Mouse (Mus musculus) thymus, adult 2 months (tissue): ENCODE measurements around the gene Tstd1. TPM values are rescaled to one million over a fixed set of nuclear protein-coding genes. Genes with fewer than 3 reads are reported as not detected.

ENCODE experiments used
- DNase-seq: peaks from one replicate; pipeline ENCODE4 v3.0.0; 2021
- H3K27ac ChIP-seq: fragments of 200-500 bp; 2 replicates; pipeline ENCODE4 v1.5.1; 2012; ENCODE audit warnings: low read length, control low read depth; ENCODE audit not compliant: control insufficient read depth, insufficient read depth
- H3K27me3 ChIP-seq: fragments of 200-500 bp; 2 replicates; pipeline ENCODE4 v1.6.1; 2012; ENCODE audit warnings: mild to moderate bottlenecking, low read length, moderate library complexity, mixed read lengths; ENCODE audit not compliant: control insufficient read depth, insufficient read depth
- H3K36me3 ChIP-seq: fragments of 200-500 bp; 2 replicates; pipeline ENCODE4 v1.6.1; 2012; ENCODE audit warnings: mild to moderate bottlenecking, low read length, moderate library complexity; ENCODE audit not compliant: control insufficient read depth, insufficient read depth
- H3K4me1 ChIP-seq: fragments of 200-500 bp; replicated peaks from 2 replicates; pipeline ENCODE4 v1.6.1; 2012; ENCODE audit warnings: low read length; ENCODE audit not compliant: control insufficient read depth, insufficient read depth
- H3K4me3 ChIP-seq: fragments of 200-500 bp; 2 replicates; pipeline ENCODE4 v1.5.1; 2012; ENCODE audit warnings: mild to moderate bottlenecking, low read length, control low read depth, moderate library complexity; ENCODE audit not compliant: control insufficient read depth, insufficient read depth
- CTCF ChIP-seq: fragments of 200-500 bp; IDR thresholded peaks from 2 replicates; pipeline ENCODE4 v1.5.1; 2012; ENCODE audit warnings: mild to moderate bottlenecking, control low read depth, low read length, moderate library complexity, borderline replicate concordance; ENCODE audit not compliant: control insufficient read depth, poor library complexity, insufficient read depth; ENCODE audit errors: extremely low read depth
- POLR2A ChIP-seq: fragments of 200-500 bp; IDR thresholded peaks from 2 replicates; pipeline ENCODE4 v1.6.1; 2012; ENCODE audit warnings: mild to moderate bottlenecking, low read length, control low read depth, moderate library complexity; ENCODE audit not compliant: control insufficient read depth, poor library complexity, insufficient read depth; ENCODE audit errors: extremely low read depth
- WGBS: fragments of 180-500 bp; shearing (Covaris S2); methylation state at CpG from one replicate; pipeline ENCODE4 v1.1.7; 2018; 5-methylcytosine and 5-hydroxymethylcytosine counted together
- polyA plus RNA-seq: library from polyadenylated mRNA; depleted of rRNA; stranded (reverse); fragments of >200 nt; gene quantifications from 2 replicates; pipeline ENCODE4 v1.2.3, GENCODE M21; 2012

Gene Tstd1
- polyA plus RNA-seq, 1 experiment, result 6.1 TPM

GRCm38 (mm10) chr1:171379935-171380599 is 38.6 kb upstream of the Tstd1 start:
- DNase-seq, result peak; percentile 79
- WGBS, result 24% methylated on average over 31 of the region's 31 CpGs

GRCm38 (mm10) chr1:171382096-171382620 is 36.5 kb upstream of the Tstd1 start:
- Histone ChIP-seq H3K36me3 (no peaks in the 10 kb centered on the region), H3K27ac (no peak overlapping the region), H3K4me3 (no peak overlapping the region), H3K27me3 (no peaks in the 10 kb centered on the region; the same call in 1 of the 2 replicates), H3K4me1 (peaks cover 6% of the 10 kb centered on the region)
- no peak for TF ChIP-seq POLR2A
- TF ChIP-seq CTCF, result no peak
- WGBS, result 85% methylated on average over 11 of the region's 11 CpGs
- DNase-seq, result no peak

More at GRCm38 (mm10) chr1:171379935-171380599, 38.6 kb upstream of the Tstd1 start:
- Histone ChIP-seq H3K27ac (no peak overlapping the region), H3K4me1 (peaks cover 4% of the 10 kb centered on the region), H3K36me3 (no peaks in the 10 kb centered on the region), H3K4me3 (no peak overlapping the region), H3K27me3 (no peaks in the 10 kb centered on the region; the same call in 1 of the 2 replicates)
- no peak for TF ChIP-seq POLR2A
- TF ChIP-seq CTCF, result peak; percentile 80

GRCm38 (mm10) chr1:171384361-171384760 is 34.3 kb upstream of the Tstd1 start:
- H3K27ac ChIP-seq, result no peak overlapping the region
- H3K4me3 ChIP-seq, result no peak overlapping the region
- no peaks in the 10 kb centered on the region; the same call in 1 of the 2 replicates for H3K27me3 ChIP-seq
- no peak for DNase-seq
- 88% methylated on average over 9 of the region's 9 CpGs for WGBS
- no peaks in the 10 kb centered on the region for H3K36me3 ChIP-seq
- TF ChIP-seq CTCF, result no peak
- TF ChIP-seq POLR2A, result no peak
- H3K4me1 ChIP-seq, result peaks cover 15% of the 10 kb centered on the region

DNA sequence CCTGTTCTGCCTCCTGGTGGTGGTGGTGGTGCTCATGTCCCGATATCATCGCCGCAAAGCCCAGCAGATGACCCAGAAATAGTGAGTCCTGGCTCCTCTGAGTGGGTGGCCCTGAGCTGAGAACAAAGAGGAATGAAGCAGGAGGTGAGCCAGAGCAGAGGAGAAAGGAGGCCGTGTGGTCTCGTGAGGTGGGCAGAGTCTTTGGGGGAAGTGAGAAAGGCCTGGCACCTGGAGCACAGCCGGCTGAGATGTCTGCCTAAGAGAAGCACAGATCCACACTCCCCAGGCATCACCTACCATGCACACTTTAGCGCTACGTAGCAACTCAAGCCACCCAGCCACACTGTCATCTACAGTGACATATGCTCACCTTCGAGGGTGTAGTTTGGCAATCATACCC is 33.5 kb upstream of the Tstd1 start:
- Histone ChIP-seq H3K27ac (no peak overlapping the region), H3K4me1 (peaks cover 19% of the 10 kb centered on the region), H3K36me3 (no peaks in the 10 kb centered on the region), H3K4me3 (no peak overlapping the region), H3K27me3 (no peaks in the 10 kb centered on the region; the same call in 1 of the 2 replicates)
- no peak for DNase-seq
- WGBS, result 91% methylated on average over 9 of the region's 9 CpGs
- no peak for TF ChIP-seq CTCF
- TF ChIP-seq POLR2A, result no peak

- peak; percentile 66; the same call in 1 of the 2 replicates for TF ChIP-seq CTCF
- TF ChIP-seq POLR2A, result no peak
- 39% methylated on average over 6 of the region's 6 CpGs for WGBS
- no peak overlapping the region for H3K27ac ChIP-seq
- H3K27me3 ChIP-seq, result no peaks in the 10 kb centered on the region
- peak; percentile 73 for DNase-seq
- H3K4me3 ChIP-seq, result no peak overlapping the region
- H3K4me1 ChIP-seq, result peaks cover 28% of the 10 kb centered on the region
- peaks cover under 1% of the 10 kb centered on the region; the same call in 1 of the 2 replicates for H3K36me3 ChIP-seq
Measured at GRCm38 (mm10) chr1:171387099-171387498, 31.6 kb upstream of the Tstd1 start.

- Histone ChIP-seq H3K27me3 (no peaks in the 10 kb centered on the region), H3K4me1 (peaks cover 31% of the 10 kb centered on the region), H3K4me3 (peak within 1 kb of the TSS; percentile 84), H3K36me3 (peaks cover 4% of the 10 kb centered on the region; the same call in 1 of the 2 replicates), H3K27ac (peak within 1 kb of the TSS; percentile 96)
- peak; percentile 93 for DNase-seq
- WGBS, result 3% methylated on average over 15 of the region's 15 CpGs
- TF ChIP-seq POLR2A (peak; percentile 92), CTCF (0 out of 2 replicates have a peak, but pooled peaks have one; percentile 18)
Measured at GRCm38 (mm10) chr1:171388376-171389102, 30.1 kb upstream of the Tstd1 start, which contains the start of gene Arhgap30. TSS of gene Arhgap30 (plus strand) at chr1:171388954.
